Mouse (Mus musculus) cerebral cortex, adult 2 months (tissue): ENCODE results near the gene 1810037I17Rik.

Source experiments
- WGBS: fragments of 180-500 bp; shearing (Covaris S2); methylation state at CpG from one replicate; pipeline ENCODE4 v1.1.7; 2018; 5-methylcytosine and 5-hydroxymethylcytosine counted together

The 1810037I17Rik gene

DNA sequence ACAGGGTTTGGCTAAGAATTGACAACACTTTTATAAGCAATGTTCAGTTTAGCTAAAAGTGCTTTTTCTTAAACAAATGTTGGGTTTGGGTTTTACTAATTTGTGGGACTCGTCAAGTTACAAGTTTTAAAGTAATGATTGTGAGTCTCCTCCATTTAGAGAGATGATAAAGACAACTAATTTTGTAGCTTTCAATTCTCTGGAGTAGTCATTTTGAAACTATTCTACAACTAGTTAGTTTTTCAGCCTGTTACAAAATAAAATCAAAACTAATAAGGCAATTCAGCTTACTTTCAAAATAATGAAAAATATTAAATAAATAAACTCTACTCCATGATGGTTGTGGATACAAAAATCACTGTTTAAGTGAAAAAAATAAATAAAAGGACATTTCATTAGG lies 8.5 kb downstream of the 1810037I17Rik start:
- 95% methylated on average over 1 of the region's 1 CpGs for WGBS

DNA sequence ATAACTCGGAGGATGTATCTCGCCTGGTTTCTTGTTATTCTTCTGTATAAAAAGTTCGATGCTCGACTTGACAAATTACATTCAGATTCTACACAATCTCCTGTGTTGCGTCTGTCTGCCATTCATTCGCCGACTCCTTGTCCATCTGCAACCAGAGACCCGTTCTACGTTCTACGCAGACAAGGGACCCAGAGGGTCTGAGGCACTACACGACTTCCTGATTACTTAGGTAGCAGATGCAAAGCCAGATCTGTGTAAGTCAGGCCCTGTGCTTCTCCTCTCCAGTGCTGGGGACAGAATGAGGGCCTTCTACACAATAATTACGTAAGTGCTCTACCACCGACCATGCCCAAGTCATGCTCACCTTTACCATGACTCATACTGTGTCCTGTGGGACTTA lies 13.2 kb downstream of the 1810037I17Rik start:
- WGBS, result 72% methylated on average over 13 of the region's 13 CpGs

DNA sequence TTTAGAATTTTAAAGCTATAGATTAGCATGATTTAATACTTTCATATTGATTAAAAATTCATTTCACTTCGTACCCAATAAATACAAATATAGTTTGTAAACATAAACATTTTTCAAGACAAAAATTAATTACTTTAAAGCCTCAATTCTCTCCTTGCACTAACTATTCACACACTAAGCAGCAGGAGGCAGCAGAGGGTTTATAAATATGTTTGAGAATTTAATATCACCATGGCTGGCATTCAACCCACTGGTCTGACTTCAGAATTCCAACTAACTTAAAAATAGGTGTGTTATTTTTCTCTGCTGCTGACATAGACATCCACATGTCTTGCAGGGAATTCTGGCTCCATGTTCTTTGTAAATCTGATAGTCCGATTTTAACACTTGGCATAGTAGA lies 15.2 kb downstream of the 1810037I17Rik start:
- WGBS, result 61% methylated on average over 2 of the region's 2 CpGs

DNA sequence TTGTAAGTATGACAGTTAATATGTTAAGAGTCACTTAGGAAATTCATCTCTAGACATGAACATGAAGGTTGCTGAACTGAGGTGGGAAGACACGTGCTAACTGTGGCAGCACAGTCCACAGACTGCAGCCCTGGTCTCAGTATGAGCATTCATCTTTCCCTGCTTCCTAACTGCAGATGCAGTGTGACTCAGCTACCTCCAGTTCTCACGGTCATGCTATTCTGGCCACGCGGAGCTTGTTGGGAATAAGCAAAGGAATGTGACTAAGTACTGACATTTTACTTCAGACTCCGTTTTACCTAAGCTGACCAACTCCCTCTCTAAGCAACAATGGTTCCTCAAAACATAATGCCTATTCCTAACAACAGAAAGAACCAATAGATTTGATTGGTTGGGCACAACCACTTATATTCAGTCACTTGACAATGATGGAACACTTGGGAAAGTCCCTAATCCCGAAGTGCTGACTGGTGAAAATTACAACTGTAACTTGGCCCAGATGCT lies 19.4 kb downstream of the 1810037I17Rik start:
- 62% methylated on average over 6 of the region's 6 CpGs for WGBS

DNA sequence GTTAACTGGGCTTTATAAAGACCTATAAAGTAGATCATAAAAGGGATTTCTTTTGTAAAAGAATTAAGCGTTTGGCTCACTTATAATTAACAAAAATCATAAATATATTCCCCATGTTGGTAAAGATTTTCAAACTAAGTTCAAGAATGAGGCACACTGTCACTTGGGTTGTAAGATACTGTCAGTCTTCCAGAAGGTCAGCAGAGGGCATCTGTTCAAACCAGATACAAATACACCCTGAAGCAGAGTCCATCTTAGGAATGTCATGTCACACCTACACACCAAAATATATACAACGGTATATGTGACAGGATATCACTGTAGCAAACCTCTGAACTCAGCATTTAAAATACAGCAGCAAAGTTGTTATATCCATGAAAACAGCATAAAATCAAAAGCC lies 26.1 kb downstream of the 1810037I17Rik start:
- WGBS, result 91% methylated on average over 2 of the region's 2 CpGs

DNA sequence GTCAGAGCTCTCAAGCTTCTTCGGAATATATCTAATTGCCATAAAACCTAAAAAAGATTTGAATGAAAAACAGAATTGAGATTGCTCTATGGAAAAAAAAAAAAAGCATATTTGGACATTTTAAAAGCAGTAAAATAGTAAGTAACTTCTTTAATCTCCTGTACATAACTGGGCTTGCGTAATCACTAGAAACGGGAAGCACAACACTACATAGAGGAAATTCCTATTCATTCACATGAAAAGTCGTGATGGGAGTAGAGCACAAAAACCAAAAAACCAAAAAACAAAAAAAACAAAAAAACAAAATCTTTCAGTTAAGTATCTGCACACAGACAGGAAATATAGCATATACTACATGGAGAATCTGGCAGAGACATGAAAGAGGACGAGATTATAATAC lies 40.3 kb downstream of the 1810037I17Rik start:
- 80% methylated on average over 5 of the region's 5 CpGs for WGBS

DNA sequence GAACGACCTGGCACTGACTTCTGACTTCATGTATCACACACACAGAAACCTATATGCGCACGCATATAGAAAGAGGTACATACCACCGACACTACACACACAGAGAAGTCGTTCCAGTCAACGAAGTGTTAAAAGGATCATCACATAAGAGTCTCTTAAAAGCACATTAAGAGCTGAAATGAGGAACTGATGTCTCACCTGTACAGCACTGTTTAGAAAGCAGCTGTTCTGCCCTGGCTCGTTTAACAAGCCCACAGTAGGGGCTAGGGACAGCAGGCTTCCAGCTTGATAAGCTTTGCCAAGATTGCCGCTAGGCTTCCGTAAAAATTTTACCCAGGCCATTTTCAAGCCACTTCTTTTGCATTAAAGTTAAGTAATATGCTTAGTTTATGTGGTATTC lies 44.4 kb downstream of the 1810037I17Rik start:
- 88% methylated on average over 9 of the region's 9 CpGs for WGBS

DNA sequence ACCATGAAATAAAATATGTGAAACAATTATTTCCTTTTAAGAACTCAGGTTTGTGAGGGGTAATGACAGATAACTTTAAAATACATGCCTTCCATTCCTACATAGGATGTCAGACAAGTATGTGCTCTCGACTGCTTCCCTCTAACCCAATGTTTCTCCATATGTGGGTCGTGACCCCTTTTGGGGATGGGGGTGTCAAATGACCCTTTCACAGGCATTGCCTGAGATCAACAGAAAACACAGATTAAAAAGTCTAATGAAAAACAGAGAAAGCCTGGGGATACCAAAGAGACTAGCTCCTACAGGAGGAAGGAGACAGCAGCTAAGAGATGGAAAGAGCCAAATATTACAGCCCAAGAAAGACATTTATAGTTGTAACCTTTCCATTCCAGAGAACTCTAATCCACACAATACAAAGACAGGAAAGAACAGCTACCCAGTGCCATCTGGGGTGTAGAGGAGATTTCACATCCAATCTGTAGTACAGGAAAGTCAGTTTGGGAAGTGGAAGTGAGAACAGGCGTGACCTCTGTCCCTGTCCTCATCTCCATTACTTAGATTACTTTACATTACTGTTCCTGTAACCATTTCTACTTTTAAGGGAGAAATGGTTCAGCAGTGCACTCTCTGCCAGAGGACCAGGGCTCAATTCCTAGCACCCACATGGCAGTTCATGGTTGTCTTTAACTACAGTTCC lies 48.3 kb downstream of the 1810037I17Rik start:
- WGBS, result 82% methylated on average over 3 of the region's 3 CpGs

DNA sequence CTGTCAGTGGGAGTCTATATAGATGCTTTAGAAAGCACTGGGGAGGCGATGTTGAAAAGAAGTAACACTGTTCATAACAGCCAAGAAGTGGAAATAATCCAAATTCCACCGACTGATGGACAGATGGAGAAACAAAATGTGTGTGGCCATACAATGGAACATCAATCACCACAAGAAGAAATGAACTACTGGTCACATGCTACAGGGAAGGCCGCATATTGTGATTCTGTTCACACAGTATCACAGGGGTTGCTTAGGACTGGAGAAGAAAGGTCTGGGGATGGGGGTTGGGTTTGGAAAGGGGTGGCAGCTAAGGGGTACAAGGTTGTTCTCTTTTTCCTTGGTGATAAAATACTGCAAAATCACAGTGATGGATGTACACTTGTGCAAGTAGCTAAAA lies 50.8 kb downstream of the 1810037I17Rik start:
- 35% methylated on average over 3 of the region's 3 CpGs for WGBS

DNA sequence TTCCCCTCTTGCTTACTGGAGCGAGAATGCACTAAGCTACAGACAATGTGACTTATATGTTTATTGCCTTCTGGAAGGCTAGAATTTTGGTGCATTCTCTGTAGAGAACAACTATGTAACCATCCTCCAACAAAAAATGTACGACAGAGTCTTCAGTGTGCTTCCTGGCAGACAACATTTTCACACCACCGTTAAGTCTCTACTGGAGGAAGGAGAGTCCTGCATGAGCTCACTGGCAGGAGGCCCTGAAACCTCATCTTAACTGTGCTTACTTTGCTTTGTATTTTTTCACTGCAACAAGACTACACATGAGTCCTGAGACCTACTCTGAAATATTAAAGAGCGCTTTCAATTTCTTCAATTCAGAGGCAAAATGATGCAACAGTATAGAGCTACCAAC lies 51.4 kb downstream of the 1810037I17Rik start:
- WGBS, result 48% methylated on average over 4 of the region's 4 CpGs
